Mouse (Mus musculus): ENCODE data around the gene Mak.

The Mak gene

GRCm38 (mm10) chr13:41073819-41074218 is 5.7 kb downstream of the Mak start:
- no peak for DNase-seq (ENCODE audit: low spot score in 2 of 2)

- no peak for DNase-seq (ENCODE audit: low spot score in 2 of 2)
Measured at GRCm38 (mm10) chr13:41071617-41072016, 7.9 kb downstream of the Mak start.

GRCm38 (mm10) chr13:41067618-41068017 is 11.9 kb downstream of the Mak start:
- no peak for DNase-seq (ENCODE audit: low spot score in 2 of 2)

- no peak for DNase-seq (ENCODE audit: low spot score in 2 of 2)
Measured at GRCm38 (mm10) chr13:41051965-41052364, 27.5 kb downstream of the Mak start.

DNA sequence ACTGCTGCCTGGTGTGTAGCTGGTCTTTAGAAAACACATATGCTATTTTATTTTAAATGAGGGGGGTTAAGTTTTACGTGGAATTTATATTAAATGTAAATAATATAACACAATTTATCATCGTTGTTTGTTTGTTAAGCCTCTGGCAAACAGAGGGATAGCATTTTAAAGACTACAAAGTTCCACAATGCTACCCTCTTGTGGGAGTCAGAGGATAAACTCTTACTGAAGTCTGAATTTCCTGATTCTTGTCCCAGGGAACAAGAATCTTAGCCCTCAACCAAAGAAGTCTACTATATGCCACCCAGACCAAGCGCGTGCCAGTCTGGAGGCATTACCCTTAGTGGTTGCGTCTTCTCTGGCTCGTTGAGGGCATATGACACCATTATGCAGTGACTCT is 32.2 kb downstream of the Mak start:
- DNase-seq (ENCODE audit: low spot score in 2 of 2) = no peak

DNA sequence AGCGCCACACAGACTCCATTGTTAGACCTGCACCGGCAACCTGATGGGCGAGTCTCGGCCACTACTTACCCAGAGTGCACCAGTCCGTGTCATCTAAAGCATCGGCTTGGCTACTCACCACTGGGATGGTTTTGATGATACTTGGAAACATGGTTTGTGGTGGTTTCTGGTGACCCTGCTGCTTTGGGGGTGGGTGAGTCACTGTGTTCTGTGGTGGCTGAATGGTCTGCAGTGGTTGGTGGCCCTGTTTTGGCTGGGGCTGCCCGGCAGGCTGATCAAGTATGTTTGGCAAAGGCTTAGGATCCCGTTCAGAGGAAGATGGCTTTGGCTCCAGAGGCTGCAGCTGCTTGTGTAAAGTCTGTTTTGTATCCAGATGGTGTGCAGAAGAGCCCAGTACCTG is 33.6 kb downstream of the Mak start:
- no peak for DNase-seq (ENCODE audit: low spot score in 2 of 2)

GRCm38 (mm10) chr13:41042511-41042910 is 37.0 kb downstream of the Mak start:
- no peak for DNase-seq (ENCODE audit: low spot score in 2 of 2)

DNA sequence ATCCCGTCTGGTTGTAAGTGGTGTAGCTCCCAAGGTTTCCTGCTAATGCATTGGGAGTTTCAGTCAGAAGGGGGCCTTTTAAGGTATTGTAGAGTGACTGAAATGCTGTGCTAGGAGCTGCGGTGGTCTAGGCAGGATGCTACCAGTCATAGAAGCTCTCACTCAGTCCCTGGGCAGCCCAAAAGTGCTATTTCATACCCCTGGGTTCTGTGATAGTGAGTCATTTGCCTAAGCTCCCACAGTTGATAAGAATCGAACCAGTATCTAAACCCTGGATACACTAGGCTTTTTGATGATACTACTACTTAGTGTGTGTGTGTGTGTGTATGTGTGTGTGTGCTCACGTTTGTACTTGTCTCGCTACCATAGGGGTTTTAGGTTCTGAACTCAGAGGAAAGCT is 49.4 kb downstream of the Mak start:
- no peak for DNase-seq (ENCODE audit: low spot score in 2 of 2)

GRCm38 (mm10) chr13:41022099-41022498 is 57.4 kb downstream of the Mak start:
- no peak for DNase-seq (ENCODE audit: low spot score in 2 of 2)

DNA sequence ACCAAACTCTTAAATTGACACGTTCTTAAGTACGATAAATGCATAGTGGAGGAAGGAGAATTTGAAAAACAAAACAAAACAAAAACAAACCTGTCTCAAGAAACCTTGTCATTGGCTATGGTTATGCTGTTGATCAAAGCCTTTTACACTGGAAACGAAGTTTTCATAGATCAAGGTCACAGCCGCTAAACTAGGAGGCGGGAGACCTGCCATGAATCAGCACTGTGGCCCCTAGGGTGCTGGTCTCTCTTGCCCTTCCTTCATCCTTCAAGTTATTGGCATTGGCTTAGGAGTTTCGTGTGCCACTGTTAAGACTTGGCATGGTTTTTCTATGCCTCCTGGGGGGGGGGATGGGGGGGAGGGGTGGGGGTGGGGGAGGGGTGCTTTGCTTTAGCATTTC is 57.9 kb downstream of the Mak start:
- no peak for DNase-seq (ENCODE audit: low spot score in 2 of 2)

- DNase-seq (ENCODE audit: low spot score in 2 of 2) = no peak
Measured at GRCm38 (mm10) chr13:41020494-41020893, 59.0 kb downstream of the Mak start.

DNA sequence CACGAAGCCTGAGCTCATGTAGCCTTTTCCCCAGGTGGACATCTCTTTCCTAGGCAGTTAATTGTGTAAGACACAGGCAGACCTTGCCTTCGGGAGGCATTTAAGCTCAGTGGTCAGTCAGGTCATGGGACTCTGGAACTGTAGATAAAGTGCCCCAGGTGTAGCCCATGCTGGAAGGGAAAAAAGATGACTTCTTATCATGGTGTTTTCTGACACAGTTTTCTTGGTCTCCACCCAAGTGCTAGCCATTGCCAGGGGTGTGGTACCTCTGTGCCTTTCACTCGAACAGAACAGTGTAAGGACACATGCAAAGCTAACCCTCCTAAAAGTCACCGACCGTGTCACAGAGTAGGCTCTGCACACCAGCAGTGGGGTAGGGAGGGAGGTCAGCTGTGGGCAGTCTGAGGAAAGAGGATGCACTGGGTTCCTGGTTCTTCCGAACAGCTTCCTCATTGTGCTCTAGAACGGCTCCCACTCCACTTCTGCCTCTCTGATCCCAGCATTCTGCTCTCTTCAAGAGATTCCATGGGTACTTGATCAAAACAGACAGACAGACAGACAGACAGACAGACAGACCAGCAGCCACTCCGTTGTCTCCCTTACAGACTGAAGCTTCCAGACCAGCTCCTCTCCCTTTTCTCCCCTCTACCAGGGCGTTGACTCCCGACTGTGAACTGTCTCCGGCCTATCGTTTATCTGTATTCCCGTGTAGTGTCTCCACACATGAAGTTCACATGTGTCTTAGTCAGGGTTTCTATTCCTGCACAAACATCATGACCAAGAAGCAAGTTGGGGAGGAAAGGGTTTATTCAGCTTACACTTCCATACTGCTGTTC is 60.5 kb downstream of the Mak start:
- no peak for DNase-seq (ENCODE audit: low spot score in 2 of 2)

GRCm38 (mm10) chr13:41018236-41018635 is 61.3 kb downstream of the Mak start:
- no peak for DNase-seq (ENCODE audit: low spot score in 2 of 2)

DNA sequence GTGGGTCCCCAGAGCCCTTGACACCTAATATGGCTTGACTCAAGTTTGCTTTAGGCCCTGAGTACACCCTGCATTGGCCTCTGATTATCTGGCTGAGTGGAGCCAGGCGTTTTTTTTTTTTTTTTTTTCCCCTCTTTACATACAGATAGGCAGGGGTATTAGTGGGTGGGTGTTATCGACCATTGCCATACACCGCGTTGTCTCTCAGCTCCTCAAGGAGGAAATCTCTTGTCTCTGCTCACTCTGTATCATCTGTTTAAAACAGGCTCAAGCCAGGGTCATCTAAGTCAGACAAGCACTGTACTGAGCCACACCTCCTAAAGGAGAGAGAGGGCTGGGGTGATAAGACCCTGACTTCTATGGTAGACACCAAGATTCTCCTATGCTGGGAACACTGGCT is 61.7 kb downstream of the Mak start:
- no peak for DNase-seq (ENCODE audit: low spot score in 2 of 2)

DNA sequence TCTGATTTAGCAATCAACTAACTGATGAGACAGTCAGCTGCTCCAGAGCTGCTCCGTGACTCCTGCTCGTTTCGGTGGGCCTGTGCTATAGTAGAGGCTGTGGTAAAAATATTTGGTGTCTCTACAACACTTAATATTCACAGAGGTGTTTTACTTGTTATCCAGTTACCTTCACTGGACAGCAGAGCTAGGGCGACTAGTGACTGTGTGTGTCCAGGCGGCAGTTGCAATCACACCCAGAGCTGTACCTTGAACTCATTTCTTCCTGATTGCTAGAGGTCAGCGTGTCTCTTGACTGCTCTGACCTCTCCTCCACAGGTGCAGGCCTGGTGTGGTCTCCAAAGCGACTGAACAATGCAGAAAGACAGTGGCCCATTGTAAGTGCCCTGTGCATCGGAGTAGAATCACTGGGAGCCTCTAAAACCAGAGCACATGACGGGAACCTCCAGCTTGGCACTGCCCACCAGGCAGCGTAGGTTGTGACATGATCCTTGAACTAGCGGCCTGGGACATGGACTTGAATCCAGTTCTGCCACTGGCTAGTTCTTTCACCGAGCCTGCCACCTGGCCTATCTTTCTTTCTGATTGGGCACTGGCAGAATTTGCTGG is 62.6 kb downstream of the Mak start:
- DNase-seq (ENCODE audit: low spot score in 2 of 2) = no peak

DNA sequence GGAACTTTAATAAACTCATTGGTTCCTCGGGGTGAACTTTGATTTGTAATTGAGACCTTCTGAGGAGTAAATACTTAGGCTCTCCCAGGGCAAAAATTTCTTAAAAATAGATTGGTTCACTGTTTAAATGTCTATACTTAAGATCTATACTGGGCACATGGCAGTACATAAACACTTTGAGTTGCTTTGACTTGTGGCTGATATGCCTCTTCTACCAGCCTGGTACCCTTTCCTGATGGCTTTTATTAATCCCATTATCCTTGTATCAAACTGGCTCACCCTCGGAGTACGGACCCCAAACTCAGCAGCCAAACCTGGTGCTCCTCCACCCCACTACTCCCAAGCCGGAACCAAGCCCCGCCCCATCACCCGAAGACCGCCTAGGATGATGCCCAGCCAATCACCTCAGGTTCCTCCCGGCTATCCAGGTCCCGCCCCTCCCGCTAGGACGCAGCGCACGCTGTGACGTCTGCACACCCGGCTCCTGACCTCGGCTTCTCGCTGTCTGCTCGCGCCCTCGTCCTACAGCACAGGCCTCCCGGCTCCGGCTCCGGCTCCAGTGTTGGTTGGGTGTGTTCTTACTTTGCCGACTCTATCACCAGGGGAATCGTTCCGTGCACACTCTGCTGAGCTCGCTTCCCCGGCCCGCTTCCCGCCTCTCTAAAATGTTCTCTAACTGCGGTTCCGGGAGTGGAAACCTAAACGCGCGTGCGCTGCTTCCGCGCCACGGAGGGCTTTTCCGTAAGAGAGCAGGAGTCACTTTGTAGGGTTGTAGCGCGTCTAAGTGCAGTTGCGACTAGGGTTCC is 63.5 kb downstream of the Mak start, which contains the start of gene Tmem14c:
Tmem14c (plus strand) TSS at position 464 of the 806 bp plus-strand sequence.
- peak; percentile 81 to 90 for DNase-seq (ENCODE audit: low spot score in 2 of 2)

DNA sequence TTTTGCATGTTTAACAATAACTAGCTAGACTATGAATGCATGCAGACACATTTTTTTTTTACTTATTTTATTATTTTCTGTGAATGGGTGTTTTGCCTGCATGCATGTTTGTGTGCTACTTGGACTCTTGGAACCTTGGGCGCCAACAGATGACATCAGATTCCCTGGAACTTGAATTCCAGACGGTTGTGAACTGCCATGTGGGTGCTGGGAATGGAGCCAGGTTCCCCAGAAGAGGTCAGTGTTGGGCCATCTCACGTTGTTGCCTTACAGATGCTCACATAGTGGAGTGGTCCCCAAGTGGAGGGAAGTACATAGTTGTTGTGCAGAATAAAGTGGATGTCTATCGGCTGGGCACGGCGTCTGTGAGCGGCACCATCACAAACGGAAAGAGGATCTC is 70.6 kb downstream of the Mak start:
- no peak for DNase-seq (ENCODE audit: low spot score in 2 of 2)

GRCm38 (mm10) chr13:41008271-41008670 is 71.2 kb downstream of the Mak start:
- DNase-seq (ENCODE audit: low spot score in 2 of 2) = no peak

- DNase-seq (ENCODE audit: low spot score in 2 of 2) = no peak
Measured at GRCm38 (mm10) chr13:41006244-41006643, 73.3 kb downstream of the Mak start.

GRCm38 (mm10) chr13:41002001-41002400 is 77.5 kb downstream of the Mak start:
- no peak for DNase-seq (ENCODE audit: low spot score in 2 of 2)

GRCm38 (mm10) chr13:41000926-41001639 is 78.4 kb downstream of the Mak start, which contains the start of gene Pak1ip1:
TSS of gene Pak1ip1 (plus strand) at chr13:41001023.
- peak; percentile 83 to 92 for DNase-seq (ENCODE audit: low spot score in 2 of 2)
